8 mouse cellular contexts compared by ENCODE assay signal in genomic region chr4:108781596-108781995, GRCm38 (mm10). TPM values are rescaled to one million over a fixed set of nuclear protein-coding genes. Genes with fewer than 3 reads are reported as not detected.
A peak's percentile ranks its signal among the peaks of the same experiment; 100 is the strongest.
DNase-seq lines count a peak whose midpoint lies in the region; ATAC-seq and TF ChIP-seq lines count a peak whose summit lies in the region.

No protein-coding gene starts in this region.

- WGBS in cerebellum, adult 2 months: 23% methylated on average over 3 of the region's 3 CpGs
- 31% methylated on average over 3 of the region's 3 CpGs for WGBS in lung, embryonic 15.5 days
- WGBS in hindbrain, postnatal 0 days: 67% methylated on average over 3 of the region's 3 CpGs
- 82% methylated on average over 3 of the region's 3 CpGs for WGBS in neural tube, embryonic 15.5 days
- WGBS in lung, adult 2 months: 48% methylated on average over 3 of the region's 3 CpGs

- no peaks in the 10 kb centered on the region for H3K27me3 ChIP-seq in cerebellum, adult 2 months (ENCODE audit: control insufficient read depth, insufficient read depth, low read length)
- no peaks in the 10 kb centered on the region for H3K27me3 ChIP-seq in lung, embryonic 15.5 days
- no peaks in the 10 kb centered on the region for H3K27me3 ChIP-seq in hindbrain, postnatal 0 days (ENCODE audit: insufficient read depth, low read length)
- H3K27me3 ChIP-seq in neural tube, embryonic 15.5 days (replicated peaks): no peaks in the 10 kb centered on the region

- peaks cover 2% of the 10 kb centered on the region; the same call in 1 of the 2 replicates for H3K4me1 ChIP-seq in cerebellum, adult 2 months (ENCODE audit: control insufficient read depth, insufficient read depth, low read length)
- H3K4me1 ChIP-seq in lung, embryonic 15.5 days: no peaks in the 10 kb centered on the region
- no peaks in the 10 kb centered on the region for H3K4me1 ChIP-seq in hindbrain, postnatal 0 days (ENCODE audit: insufficient read depth, low read length)
- peaks cover 13% of the 10 kb centered on the region for H3K4me1 ChIP-seq in neural tube, embryonic 15.5 days
- peaks cover 5% of the 10 kb centered on the region for H3K4me1 ChIP-seq in lung, adult 2 months (ENCODE audit: control insufficient read depth, insufficient read depth, low read length)

- no peaks in the 10 kb centered on the region for H3K9me3 ChIP-seq in lung, embryonic 15.5 days
- H3K9me3 ChIP-seq in hindbrain, postnatal 0 days (ENCODE audit: low read length): no peaks in the 10 kb centered on the region
- H3K9me3 ChIP-seq in neural tube, embryonic 15.5 days (replicated peaks): no peaks in the 10 kb centered on the region

- no peak overlapping the region for H3K9ac ChIP-seq in lung, embryonic 15.5 days
- H3K9ac ChIP-seq in hindbrain, postnatal 0 days (replicated peaks; ENCODE audit: low read length): no peak overlapping the region
- H3K9ac ChIP-seq in neural tube, embryonic 15.5 days (replicated peaks): no peak overlapping the region

- H3K4me2 ChIP-seq in lung, embryonic 15.5 days: peak overlapping the region; percentile 74
- peak overlapping the region; percentile 75 for H3K4me2 ChIP-seq in hindbrain, postnatal 0 days (ENCODE audit: low read depth, low read length)
- peak overlapping the region; percentile 64 for H3K4me2 ChIP-seq in neural tube, embryonic 15.5 days

- DNase-seq in cerebellum, adult 2 months: peak; percentile 54 to 58
- DNase-seq in cerebellum, postnatal 14 days: no peak
- DNase-seq in lung, adult 18-20 months: no peak
- DNase-seq in hindbrain, postnatal 0 days (ENCODE audit: low spot score): no peak
- no peak for DNase-seq in adrenal gland, postnatal 25 days
- DNase-seq in lung, adult 2 months: no peak

- peak overlapping the region; percentile 94 for H3K27ac ChIP-seq in cerebellum, adult 2 months (ENCODE audit: insufficient read depth, low read length)
- H3K27ac ChIP-seq in lung, embryonic 15.5 days: no peak overlapping the region
- no peak overlapping the region for H3K27ac ChIP-seq in hindbrain, postnatal 0 days
- H3K27ac ChIP-seq in neural tube, embryonic 15.5 days (replicated peaks): 0 out of 2 replicates have a peak overlapping the region, but pooled peaks have one; percentile 97

- TF ChIP-seq CTCF in cerebellum, adult 2 months (IDR thresholded peaks at IDR 0.05; ENCODE audit: borderline replicate concordance, insufficient read depth, low read depth, low read length): no peak
- TF ChIP-seq CTCF in hindbrain, postnatal 0 days (IDR thresholded peaks at IDR 0.05; ENCODE audit: low read depth): no peak
- TF ChIP-seq CTCF in lung, adult 2 months (IDR thresholded peaks at IDR 0.05; ENCODE audit: insufficient read depth, low read length): no peak

- peak overlapping the region; percentile 67 for H3K4me3 ChIP-seq in cerebellum, adult 2 months (replicated peaks; ENCODE audit: insufficient read depth, low read depth, low read length)
- H3K4me3 ChIP-seq in lung, embryonic 15.5 days: no peak overlapping the region
- peak overlapping the region; percentile 95; the same call in 1 of the 2 replicates for H3K4me3 ChIP-seq in hindbrain, postnatal 0 days (ENCODE audit: low read length)
- H3K4me3 ChIP-seq in neural tube, embryonic 15.5 days (replicated peaks): peak overlapping the region; percentile 96; the same call in 1 of the 2 replicates
- no peak overlapping the region for H3K4me3 ChIP-seq in lung, adult 2 months (replicated peaks; ENCODE audit: extremely low read depth, low read depth, low read length)

- TF ChIP-seq POLR2A in cerebellum, adult 2 months (IDR thresholded peaks at IDR 0.05; ENCODE audit: borderline replicate concordance, insufficient read depth, low read length): peak; percentile 16; the same call in 1 of the 2 replicates
- TF ChIP-seq POLR2A in lung, adult 2 months (IDR thresholded peaks at IDR 0.05; ENCODE audit: borderline replicate concordance, extremely low read depth, low read depth, low read length): no peak

- no peaks in the 10 kb centered on the region for H3K36me3 ChIP-seq in lung, embryonic 15.5 days
- no peaks in the 10 kb centered on the region for H3K36me3 ChIP-seq in hindbrain, postnatal 0 days (ENCODE audit: insufficient read depth, low read length)
- H3K36me3 ChIP-seq in neural tube, embryonic 15.5 days: no peaks in the 10 kb centered on the region

- no peak for ATAC-seq in lung, embryonic 15.5 days (ENCODE audit: borderline replicate concordance, extremely low read depth, low FRiP score, low TSS enrichment)
- no peak for ATAC-seq in hindbrain, postnatal 0 days
- ATAC-seq in neural tube, embryonic 15.5 days (ENCODE audit: low FRiP score): no peak

RNA-seq across cellular contexts. Expression of gene Zfyve9, which starts 1.0 kb away (rescaled TPM):
- 37.7 and 41.2 TPM in 2 replicates for polyA plus RNA-seq in cerebellum, adult 2 months (2012; rRNA removed)
- 4.6 and 5.1 TPM in 2 replicates for polyA plus RNA-seq in lung, embryonic 15.5 days (2015; fragmentation: Nextera tagmentation; extraction: Ambion mirVana)
- 25.9 and 28.5 TPM in 2 replicates for total RNA-seq in hindbrain, postnatal 0 days (2014; rRNA removed)
- 9.2 and 10.0 TPM in 2 replicates for polyA plus RNA-seq in hindbrain, postnatal 0 days (2015; fragmentation: Nextera tagmentation; extraction: Ambion mirVana)
- polyA plus RNA-seq in neural tube, embryonic 15.5 days (2015; fragmentation: Nextera tagmentation; extraction: Ambion mirVana): 6.9 and 7.7 TPM in 2 replicates
- 31.5 and 31.6 TPM in 2 replicates for total RNA-seq in adrenal gland, postnatal 25 days (2021)
- polyA plus RNA-seq in lung, adult 2 months (2012; rRNA removed): 4.8 and 7.0 TPM in 2 replicates

RNA-seq across cellular contexts. Expression of gene Btf3l4, which starts 51.8 kb away (rescaled TPM):
- polyA plus RNA-seq in cerebellum, adult 2 months (2012; rRNA removed): 84.4 and 84.7 TPM in 2 replicates
- polyA plus RNA-seq in lung, embryonic 15.5 days (2015; fragmentation: Nextera tagmentation; extraction: Ambion mirVana): 142 and 154 TPM in 2 replicates
- 80.6 and 89.6 TPM in 2 replicates for total RNA-seq in hindbrain, postnatal 0 days (2014; rRNA removed)
- polyA plus RNA-seq in hindbrain, postnatal 0 days (2015; fragmentation: Nextera tagmentation; extraction: Ambion mirVana): 149 and 152 TPM in 2 replicates
- polyA plus RNA-seq in neural tube, embryonic 15.5 days (2015; fragmentation: Nextera tagmentation; extraction: Ambion mirVana): 150 and 152 TPM in 2 replicates
- 94.9 and 144 TPM in 2 replicates for total RNA-seq in adrenal gland, postnatal 25 days (2021)
- 10.1 and 12.8 TPM in 2 replicates for polyA plus RNA-seq in lung, adult 2 months (2012; rRNA removed)

RNA-seq across cellular contexts. Expression of gene Txndc12, which starts 52.8 kb away (rescaled TPM):
- 51.3 and 53.6 TPM in 2 replicates for polyA plus RNA-seq in cerebellum, adult 2 months (2012; rRNA removed)
- polyA plus RNA-seq in lung, embryonic 15.5 days (2015; fragmentation: Nextera tagmentation; extraction: Ambion mirVana): 125 and 132 TPM in 2 replicates
- 38.1 and 41.3 TPM in 2 replicates for total RNA-seq in hindbrain, postnatal 0 days (2014; rRNA removed)
- 68.2 and 73.3 TPM in 2 replicates for polyA plus RNA-seq in hindbrain, postnatal 0 days (2015; fragmentation: Nextera tagmentation; extraction: Ambion mirVana)
- polyA plus RNA-seq in neural tube, embryonic 15.5 days (2015; fragmentation: Nextera tagmentation; extraction: Ambion mirVana): 72.7 and 77.8 TPM in 2 replicates
- 72.1 and 75.5 TPM in 2 replicates for total RNA-seq in adrenal gland, postnatal 25 days (2021)
- 15.0 and 22.2 TPM in 2 replicates for polyA plus RNA-seq in lung, adult 2 months (2012; rRNA removed)

Comparison
In these comparisons a context has a peak if more than half of its experiments do, and no peak if none do; other contexts are left out.
1. DNase-seq: peak in cerebellum, adult 2 months (2 of 2); none in cerebellum, postnatal 14 days (0 of 2), lung, adult 18-20 months (0 of 2), hindbrain, postnatal 0 days (single experiment), adrenal gland, postnatal 25 days (single experiment) and lung, adult 2 months (single experiment).
2. H3K27ac ChIP-seq: peak in cerebellum, adult 2 months (single experiment) and neural tube, embryonic 15.5 days (single experiment); none in lung, embryonic 15.5 days (single experiment) and hindbrain, postnatal 0 days (single experiment).
3. H3K4me3 ChIP-seq: peak in cerebellum, adult 2 months (single experiment), hindbrain, postnatal 0 days (single experiment) and neural tube, embryonic 15.5 days (single experiment); none in lung, embryonic 15.5 days (single experiment) and lung, adult 2 months (single experiment).
4. Peak in every context shown above with its lines, with median percentiles within 50 percentile points of each other: H3K4me2 ChIP-seq.